Mouse (Mus musculus): ENCODE data around the gene Cdca7. TPM values are rescaled to one million over a fixed set of nuclear protein-coding genes. Genes with fewer than 3 reads are reported as not detected.

Cdca7 gene
- total RNA-seq, 1 experiment from 2014 or later = 0.38 TPM

DNA sequence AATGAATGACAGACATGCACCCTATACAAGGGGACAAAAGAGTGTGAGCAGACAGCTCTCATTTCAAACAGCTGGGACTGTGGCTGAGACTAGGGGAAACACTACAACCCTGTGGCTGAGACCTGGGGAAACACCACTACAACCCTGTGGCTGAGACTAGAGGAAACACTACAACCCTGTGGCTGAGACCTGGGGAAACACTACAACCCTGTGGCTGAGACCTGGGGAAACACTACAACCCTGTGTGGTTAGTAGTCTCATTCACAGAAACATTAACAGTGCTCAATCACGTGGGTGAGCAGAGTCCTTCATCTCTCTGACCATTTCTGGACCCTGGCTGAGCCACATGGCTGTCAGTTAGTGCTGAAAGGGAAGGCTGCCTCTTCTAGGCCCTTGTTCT is 59.9 kb downstream of the Cdca7 start:
- no peak for ATAC-seq (replicated peaks; ENCODE audit: insufficient number of reproducible peaks, low FRiP score, low TSS enrichment, poor library complexity, severe bottlenecking)

Other genes with a start within 250 kb of the Cdca7 start
- 10.5 to 11.9 TPM (median 11.2 TPM) in 3 replicates for gene Map3k20, start 190.5 kb upstream of the Cdca7 start, total RNA-seq (2017)

Measured in monocyte, adult 5-6 weeks (primary cell).